Mouse (Mus musculus): ENCODE measurements around the gene Ciz1. TPM values are rescaled to one million over a fixed set of nuclear protein-coding genes. Genes with fewer than 3 reads are reported as not detected.
"Not testable (repeated sequence)": the region's sequence is repeated elsewhere in the genome, so short reads cannot be mapped to it uniquely, and the experiment has no call there.

The Ciz1 gene
- polyA plus RNA-seq, 1 experiment from 2014 or later: 50.6 TPM

- Histone ChIP-seq H3K36me3 (peaks cover 18% of the 10 kb centered on the region; the same call in 1 of the 2 replicates), H3K27me3 (no peaks in the 10 kb centered on the region), H3K9me3 (no peaks in the 10 kb centered on the region), H3K4me1 (peaks cover 30% of the 10 kb centered on the region), H3K4me3 (peak overlapping the region; percentile 70), H3K9ac (peak overlapping the region; percentile 80), H3K27ac (peak overlapping the region; percentile 91), H3K4me2 (replicated peaks) (peak overlapping the region; percentile 73)
- WGBS: 48% methylated on average over 9 of the region's 9 CpGs
- no peak for ATAC-seq (ENCODE audit: insufficient number of reproducible peaks, insufficient read depth, low FRiP score, low TSS enrichment)
Observed at GRCm38 (mm10) chr2:32351471-32351961, 611 bp upstream of the Ciz1 start.

- peak within 1 kb of the TSS; percentile 73 for H3K4me2 ChIP-seq (replicated peaks)
- WGBS: under 1% methylated on average over 63 of the region's 63 CpGs
- peak within 1 kb of the TSS; percentile 70 for H3K4me3 ChIP-seq
- peak within 1 kb of the TSS; percentile 80 for H3K9ac ChIP-seq
- H3K27ac ChIP-seq: peak within 1 kb of the TSS; percentile 91
- peaks cover 10% of the 10 kb centered on the region; the same call in 1 of the 2 replicates for H3K36me3 ChIP-seq
- H3K9me3 ChIP-seq: no peaks in the 10 kb centered on the region
- H3K27me3 ChIP-seq: no peaks in the 10 kb centered on the region
- H3K4me1 ChIP-seq: peaks cover 30% of the 10 kb centered on the region
- ATAC-seq (ENCODE audit: insufficient number of reproducible peaks, insufficient read depth, low FRiP score, low TSS enrichment): 0 out of 2 replicates have a peak, but pooled peaks have one; percentile 19
Observed at GRCm38 (mm10) chr2:32353007-32353542, 948 bp downstream of the Ciz1 start, which contains the start of gene Dnm1. Gene Dnm1 (minus strand): TSS chr2:32353338.

- ATAC-seq (ENCODE audit: insufficient number of reproducible peaks, insufficient read depth, low FRiP score, low TSS enrichment): no peak
- 70% methylated on average over 6 of the region's 6 CpGs for WGBS
- H3K4me3 ChIP-seq: 0 out of 2 replicates have a peak overlapping the region, but pooled peaks have one; percentile 70
- peak overlapping the region; percentile 80 for H3K9ac ChIP-seq
- H3K36me3 ChIP-seq: peaks cover 3% of the 10 kb centered on the region; the same call in 1 of the 2 replicates
- peaks cover 30% of the 10 kb centered on the region for H3K4me1 ChIP-seq
- no peak overlapping the region; the same call in 1 of the 2 replicates for H3K4me2 ChIP-seq (replicated peaks)
- H3K9me3 ChIP-seq: no peaks in the 10 kb centered on the region
- no peaks in the 10 kb centered on the region for H3K27me3 ChIP-seq
- H3K27ac ChIP-seq: no peak overlapping the region
Observed at GRCm38 (mm10) chr2:32353836-32354235, 1.7 kb downstream of the Ciz1 start.

GRCm38 (mm10) chr2:32354336-32354895 is 2.3 kb downstream of the Ciz1 start:
- no peaks in the 10 kb centered on the region for H3K27me3 ChIP-seq
- H3K36me3 ChIP-seq: no peaks in the 10 kb centered on the region
- no peak overlapping the region for H3K4me2 ChIP-seq (replicated peaks)
- H3K4me3 ChIP-seq: no peak overlapping the region
- ATAC-seq (ENCODE audit: insufficient number of reproducible peaks, insufficient read depth, low FRiP score, low TSS enrichment): no peak
- no peaks in the 10 kb centered on the region for H3K9me3 ChIP-seq
- H3K9ac ChIP-seq: no peak overlapping the region
- H3K27ac ChIP-seq: no peak overlapping the region
- peaks cover 30% of the 10 kb centered on the region for H3K4me1 ChIP-seq
- 92% methylated on average over 3 of the region's 3 CpGs for WGBS

- Histone ChIP-seq H3K27me3 (no peaks in the 10 kb centered on the region), H3K36me3 (no peaks in the 10 kb centered on the region), H3K9ac (no peak overlapping the region), H3K9me3 (no peaks in the 10 kb centered on the region), H3K4me2 (replicated peaks) (no peak overlapping the region), H3K27ac (no peak overlapping the region), H3K4me1 (peaks cover 13% of the 10 kb centered on the region), H3K4me3 (no peak overlapping the region)
- no peak for ATAC-seq (ENCODE audit: insufficient number of reproducible peaks, insufficient read depth, low FRiP score, low TSS enrichment)
- 72% methylated on average over 10 of the region's 10 CpGs for WGBS
Observed at GRCm38 (mm10) chr2:32356216-32356615, 4.1 kb downstream of the Ciz1 start.

- peaks cover 4% of the 10 kb centered on the region for H3K4me1 ChIP-seq
- H3K36me3 ChIP-seq: no peaks in the 10 kb centered on the region
- no peaks in the 10 kb centered on the region for H3K9me3 ChIP-seq
- H3K27ac ChIP-seq: no peak overlapping the region
- H3K9ac ChIP-seq: no peak overlapping the region
- H3K4me3 ChIP-seq: no peak overlapping the region
- no peak for ATAC-seq (ENCODE audit: insufficient number of reproducible peaks, insufficient read depth, low FRiP score, low TSS enrichment)
- H3K27me3 ChIP-seq: no peaks in the 10 kb centered on the region
- H3K4me2 ChIP-seq (replicated peaks): no peak overlapping the region
- WGBS: 71% methylated on average over 3 of the region's 3 CpGs
Observed at GRCm38 (mm10) chr2:32357710-32358109, 5.6 kb downstream of the Ciz1 start.

GRCm38 (mm10) chr2:32358381-32358780 is 6.3 kb downstream of the Ciz1 start:
- Histone ChIP-seq H3K9ac (0 out of 2 replicates have a peak overlapping the region, but pooled peaks have one; percentile 12), H3K4me2 (replicated peaks) (no peak overlapping the region), H3K27me3 (no peaks in the 10 kb centered on the region), H3K9me3 (no peaks in the 10 kb centered on the region), H3K36me3 (no peaks in the 10 kb centered on the region), H3K4me3 (no peak overlapping the region), H3K4me1 (peaks cover 3% of the 10 kb centered on the region), H3K27ac (no peak overlapping the region)
- no peak for ATAC-seq (ENCODE audit: insufficient number of reproducible peaks, insufficient read depth, low FRiP score, low TSS enrichment)
- WGBS: 69% methylated on average over 10 of the region's 10 CpGs

- peak overlapping the region; percentile 1; the same call in 1 of the 2 replicates for H3K9ac ChIP-seq
- ATAC-seq (ENCODE audit: insufficient number of reproducible peaks, insufficient read depth, low FRiP score, low TSS enrichment): no peak
- 3% methylated on average over 14 of the region's 14 CpGs for WGBS
Observed at GRCm38 (mm10) chr2:32360741-32361140, 8.6 kb downstream of the Ciz1 start.

GRCm38 (mm10) chr2:32361437-32361836 is 9.3 kb downstream of the Ciz1 start:
- Histone ChIP-seq H3K27me3 (no peaks in the 10 kb centered on the region), H3K9ac (peak overlapping the region; percentile 32; the same call in 1 of the 2 replicates), H3K4me3 (peak overlapping the region; percentile 31), H3K36me3 (peaks cover 5% of the 10 kb centered on the region; the same call in 1 of the 2 replicates), H3K27ac (no peak overlapping the region), H3K4me2 (replicated peaks) (peak overlapping the region; percentile 59), H3K9me3 (no peaks in the 10 kb centered on the region), H3K4me1 (peaks cover 8% of the 10 kb centered on the region)
- 2% methylated on average over 24 of the region's 24 CpGs for WGBS
- ATAC-seq (ENCODE audit: insufficient number of reproducible peaks, insufficient read depth, low FRiP score, low TSS enrichment): 0 out of 2 replicates have a peak, but pooled peaks have one; percentile 61

More at GRCm38 (mm10) chr2:32360741-32361140, 8.6 kb downstream of the Ciz1 start:
- Histone ChIP-seq H3K9me3 (no peaks in the 10 kb centered on the region), H3K4me3 (peak overlapping the region; percentile 31), H3K27ac (no peak overlapping the region), H3K4me2 (replicated peaks) (peak overlapping the region; percentile 59), H3K4me1 (peaks cover 8% of the 10 kb centered on the region), H3K27me3 (no peaks in the 10 kb centered on the region), H3K36me3 (peaks cover 5% of the 10 kb centered on the region; the same call in 1 of the 2 replicates)

GRCm38 (mm10) chr2:32362274-32362673 is 10.1 kb downstream of the Ciz1 start:
- H3K9ac ChIP-seq: peak overlapping the region; percentile 76
- ATAC-seq (ENCODE audit: insufficient number of reproducible peaks, insufficient read depth, low FRiP score, low TSS enrichment): not testable (repeated sequence)

GRCm38 (mm10) chr2:32362817-32363340 is 10.8 kb downstream of the Ciz1 start:
- under 1% methylated on average over 53 of the region's 53 CpGs for WGBS
- H3K4me1 ChIP-seq: peaks cover 8% of the 10 kb centered on the region

More at GRCm38 (mm10) chr2:32362274-32362673, 10.1 kb downstream of the Ciz1 start:
- H3K9me3 ChIP-seq, H3K27ac ChIP-seq, H3K27me3 ChIP-seq, H3K4me1 ChIP-seq: not testable (repeated sequence)
- Histone ChIP-seq H3K4me3 (peak overlapping the region; percentile 88), H3K4me2 (replicated peaks) (peak overlapping the region; percentile 86), H3K36me3 (peaks cover 11% of the 10 kb centered on the region)
- 40% methylated on average over 5 of the region's 5 CpGs for WGBS

More at GRCm38 (mm10) chr2:32362817-32363340, 10.8 kb downstream of the Ciz1 start:
- Histone ChIP-seq H3K36me3 (peaks cover 17% of the 10 kb centered on the region), H3K27ac (peak overlapping the region; percentile 86), H3K27me3 (no peaks in the 10 kb centered on the region), H3K4me3 (peak overlapping the region; percentile 88), H3K9ac (peak overlapping the region; percentile 76), H3K4me2 (replicated peaks) (peak overlapping the region; percentile 86), H3K9me3 (no peaks in the 10 kb centered on the region)
- ATAC-seq (ENCODE audit: insufficient number of reproducible peaks, insufficient read depth, low FRiP score, low TSS enrichment): peak; percentile 77
